Mouse (Mus musculus) testis, adult 2 months (tissue): Measurements from ENCODE around the gene Col2a1. TPM values are rescaled to one million over a fixed set of nuclear protein-coding genes. Genes with fewer than 3 reads are reported as not detected.

ENCODE experiments used
- H3K27ac ChIP-seq: fragments of 200-500 bp; 2 replicates; pipeline ENCODE4 v1.5.1; 2012; ENCODE audit warnings: low read depth, low read length; ENCODE audit not compliant: control insufficient read depth, insufficient read depth
- H3K27me3 ChIP-seq: fragments of 200-500 bp; 2 replicates; pipeline ENCODE4 v1.6.1; 2012; ENCODE audit warnings: mild to moderate bottlenecking, low read length, moderate library complexity; ENCODE audit not compliant: control insufficient read depth, insufficient read depth
- H3K36me3 ChIP-seq: fragments of 200-500 bp; 2 replicates; pipeline ENCODE4 v1.6.1; 2012; ENCODE audit warnings: mild to moderate bottlenecking, low read length; ENCODE audit not compliant: control insufficient read depth, insufficient read depth
- H3K4me1 ChIP-seq: fragments of 200-500 bp; 2 replicates; pipeline ENCODE4 v1.6.1; 2012; ENCODE audit warnings: low read length; ENCODE audit not compliant: control insufficient read depth, insufficient read depth
- H3K4me3 ChIP-seq: fragments of 200-500 bp; 2 replicates; pipeline ENCODE4 v1.5.1; 2012; ENCODE audit warnings: low read depth, mild to moderate bottlenecking, low read length, moderate library complexity, mixed read lengths; ENCODE audit not compliant: control insufficient read depth
- CTCF ChIP-seq: fragments of 200-500 bp; IDR thresholded peaks from 2 replicates; pipeline ENCODE4 v1.5.1; 2012; ENCODE audit warnings: low read depth, mild to moderate bottlenecking, inconsistent platforms, low read length, moderate library complexity; ENCODE audit not compliant: control insufficient read depth, insufficient read depth, insufficient replicate concordance
- POLR2A ChIP-seq: fragments of 200-500 bp; IDR thresholded peaks from 2 replicates; pipeline ENCODE4 v1.6.1; 2012; ENCODE audit warnings: low read depth, mild to moderate bottlenecking, inconsistent platforms, low read length, moderate library complexity; ENCODE audit not compliant: control insufficient read depth
- polyA plus RNA-seq: library from polyadenylated mRNA; depleted of rRNA; stranded (reverse); fragments of >200 nt; gene quantifications from 2 replicates; pipeline ENCODE4 v1.2.3, GENCODE M21; 2012; rRNA removed

The Col2a1 gene
- polyA plus RNA-seq, 1 experiment: 14.6 TPM

DNA sequence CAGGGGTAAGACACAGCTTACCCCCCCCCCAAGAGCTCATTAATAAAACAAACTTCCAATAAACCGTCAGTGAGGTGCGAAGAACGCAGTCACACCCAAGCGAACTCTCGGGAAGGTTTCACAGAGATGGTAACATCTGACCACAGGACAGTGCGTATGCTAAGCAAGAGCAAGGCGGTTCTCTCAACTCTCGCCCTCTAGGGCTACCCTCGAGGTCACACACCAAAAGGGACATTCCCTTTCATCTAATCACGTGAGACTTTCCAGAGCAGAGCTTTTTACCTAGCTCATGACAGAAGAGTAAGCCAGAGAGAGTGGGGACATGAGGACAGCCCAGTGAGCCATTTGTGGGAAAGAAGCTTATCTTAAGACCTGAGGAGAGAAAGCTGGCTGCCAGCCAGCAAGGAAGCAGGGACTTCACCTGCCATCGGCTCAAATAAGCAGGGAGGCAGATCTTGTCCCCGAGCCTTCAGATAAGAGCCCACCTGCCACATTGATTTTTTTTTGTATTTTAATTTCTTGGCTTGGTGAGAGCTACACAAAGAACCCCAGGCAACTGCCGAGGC is 75.2 kb downstream of the Col2a1 start:
- Histone ChIP-seq H3K27ac (no peak overlapping the region), H3K4me3 (no peak overlapping the region), H3K4me1 (no peaks in the 10 kb centered on the region), H3K27me3 (no peaks in the 10 kb centered on the region), H3K36me3 (no peaks in the 10 kb centered on the region)
- TF ChIP-seq POLR2A (no peak), CTCF (no peak)

DNA sequence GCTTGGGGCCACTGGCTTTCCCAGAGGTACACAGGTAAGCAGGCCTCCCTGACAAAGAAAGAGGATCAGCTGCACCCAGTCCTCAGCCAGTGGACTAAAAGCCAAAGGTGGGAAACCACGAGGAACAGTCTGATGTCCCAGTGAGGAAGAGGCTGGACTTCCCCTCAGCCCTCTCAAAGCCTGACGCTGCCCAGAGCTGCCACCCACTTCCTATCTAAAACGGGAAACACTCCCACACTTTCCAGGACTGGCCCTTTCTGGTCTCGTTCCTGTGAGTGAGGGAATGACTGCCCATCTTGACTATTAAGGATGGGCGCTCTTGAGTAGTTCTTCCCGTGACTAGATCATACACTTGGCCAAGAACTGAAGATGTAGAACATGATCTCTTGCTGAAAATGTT is 76.7 kb downstream of the Col2a1 start:
- Histone ChIP-seq H3K36me3 (no peaks in the 10 kb centered on the region), H3K4me3 (no peak overlapping the region), H3K27ac (no peak overlapping the region), H3K27me3 (no peaks in the 10 kb centered on the region), H3K4me1 (no peaks in the 10 kb centered on the region)
- TF ChIP-seq CTCF (no peak), POLR2A (no peak)

DNA sequence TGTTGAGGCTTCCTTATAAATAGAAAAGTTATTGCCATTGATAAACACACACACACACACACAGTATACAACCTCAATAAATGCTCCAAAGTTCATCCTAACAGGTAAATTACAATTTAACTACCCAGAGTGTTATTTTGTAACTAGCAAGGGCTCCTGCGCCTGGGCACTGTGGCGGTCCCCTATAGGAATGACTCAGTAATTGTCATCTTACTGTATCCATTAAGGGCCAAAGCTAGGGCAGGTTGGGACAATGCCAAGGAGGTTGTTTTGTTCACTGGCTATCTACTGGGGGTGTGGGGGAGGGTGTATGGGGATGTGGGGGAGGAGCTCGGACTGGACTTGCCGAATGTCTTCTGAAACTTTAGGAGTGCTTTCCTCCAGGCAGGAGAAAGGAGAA is 77.5 kb downstream of the Col2a1 start:
- H3K4me1 ChIP-seq: no peaks in the 10 kb centered on the region

More for the DNA sequence above, 77.5 kb downstream of the Col2a1 start:
- TF ChIP-seq POLR2A: no peak
- no peak for TF ChIP-seq CTCF
- Histone ChIP-seq H3K36me3 (no peaks in the 10 kb centered on the region), H3K4me3 (no peak overlapping the region), H3K27ac (no peak overlapping the region), H3K27me3 (no peaks in the 10 kb centered on the region)

Other genes with a start within 250 kb of the Col2a1 start
- 16.1 and 16.3 TPM in 2 replicates for gene Rapgef3, start 236.7 kb downstream of the Col2a1 start, polyA plus RNA-seq
- gene Slc48a1, start 226.2 kb downstream of the Col2a1 start, polyA plus RNA-seq: 16.3 and 17.0 TPM in 2 replicates
- 6.1 and 6.5 TPM in 2 replicates for gene Hdac7, start 160.2 kb downstream of the Col2a1 start, polyA plus RNA-seq
- 5.4 and 5.7 TPM in 2 replicates for gene Vdr, start 94.1 kb downstream of the Col2a1 start, polyA plus RNA-seq
- gene Tmem106c, start 40.5 kb downstream of the Col2a1 start, polyA plus RNA-seq: 55.7 and 58.7 TPM in 2 replicates
- gene Pfkm, start 87.9 kb upstream of the Col2a1 start, polyA plus RNA-seq: 117 and 124 TPM in 2 replicates
- gene Senp1, start 89.0 kb upstream of the Col2a1 start, polyA plus RNA-seq: 24.8 and 27.3 TPM in 2 replicates
- 131 and 132 TPM in 2 replicates for gene Asb8, start 160.9 kb upstream of the Col2a1 start, polyA plus RNA-seq
- gene Ccdc184, start 162.5 kb upstream of the Col2a1 start, polyA plus RNA-seq: 28.1 and 31.3 TPM in 2 replicates
- not detected in 2 replicates for gene Olfr288, start 190.8 kb upstream of the Col2a1 start, polyA plus RNA-seq
- not detected in 2 replicates for gene Gm44579, start 216.3 kb upstream of the Col2a1 start, polyA plus RNA-seq
- gene Olfr287, start 216.4 kb upstream of the Col2a1 start, polyA plus RNA-seq: not detected in 2 replicates
- not detected in 2 replicates for gene Olfr286, start 229.8 kb upstream of the Col2a1 start, polyA plus RNA-seq